Mouse (Mus musculus): Measurements from ENCODE around the gene Mroh7.
A peak's percentile ranks its signal among the peaks of the same experiment; 100 is the strongest.
"Not testable (repeated sequence)": the region's sequence is repeated elsewhere in the genome, so short reads cannot be mapped to it uniquely, and the experiment has no call there.

The Mroh7 gene

DNA sequence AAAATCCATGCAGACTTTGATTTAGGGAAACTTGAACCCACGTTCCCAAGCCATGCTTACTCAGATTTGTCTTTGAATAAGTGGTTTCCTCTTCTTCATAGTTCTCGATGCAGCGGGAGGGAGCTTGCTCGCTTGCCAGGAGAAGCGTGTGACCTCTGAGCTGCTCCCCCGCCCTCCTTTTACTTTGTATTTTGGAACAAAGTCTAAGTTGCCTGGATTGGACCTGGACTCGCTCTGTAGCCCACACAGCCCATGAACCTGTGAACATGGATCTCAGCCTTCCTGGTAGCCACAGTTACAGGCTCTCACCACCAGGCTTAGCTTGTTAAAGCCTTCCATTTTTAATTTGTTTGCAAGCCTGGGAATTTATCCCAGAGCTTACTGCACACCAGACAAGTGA lies at the start of gene Mroh7:
Gene Mroh7 (minus strand): TSS at position 112 of the 400 bp plus-strand sequence.
- no peak for DNase-seq (ENCODE audit: low read depth)

- DNase-seq (ENCODE audit: low read depth), result peak; percentile 89
Measured at GRCm38 (mm10) chr4:106780045-106780444, 49.3 kb upstream of the Mroh7 start.

GRCm38 (mm10) chr4:106778116-106778788 lies 47.5 kb upstream of the Mroh7 start:
- peak; percentile 98 for DNase-seq (ENCODE audit: low read depth)

GRCm38 (mm10) chr4:106776998-106777397 lies 46.3 kb upstream of the Mroh7 start:
- DNase-seq (ENCODE audit: low read depth), result no peak

- DNase-seq (ENCODE audit: low read depth), result not testable (repeated sequence)
Measured at GRCm38 (mm10) chr4:106775767-106776166, 45.0 kb upstream of the Mroh7 start.

DNA sequence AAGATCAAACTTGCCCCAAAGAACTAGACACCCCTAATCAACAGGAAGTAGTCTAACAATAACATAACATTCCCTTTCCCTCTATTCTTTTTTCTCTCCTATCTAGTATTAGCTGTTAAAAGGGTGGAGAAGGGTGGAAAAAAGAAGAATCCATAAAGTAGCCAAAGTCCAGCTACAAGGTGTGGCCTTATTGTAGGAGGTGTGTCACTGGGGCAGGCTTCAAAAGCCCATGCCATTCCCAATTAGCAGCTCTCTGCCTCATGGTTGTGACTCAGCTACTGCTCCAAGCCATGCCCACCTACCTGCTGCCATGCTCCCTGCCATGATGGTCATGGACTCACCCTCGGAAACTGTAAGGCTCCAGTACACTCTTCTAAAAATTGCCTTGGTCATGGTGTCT lies 41.8 kb upstream of the Mroh7 start:
- no peak for DNase-seq (ENCODE audit: low read depth)

- no peak for DNase-seq (ENCODE audit: low read depth)
Measured at GRCm38 (mm10) chr4:106769306-106769705, 38.6 kb upstream of the Mroh7 start.

DNA sequence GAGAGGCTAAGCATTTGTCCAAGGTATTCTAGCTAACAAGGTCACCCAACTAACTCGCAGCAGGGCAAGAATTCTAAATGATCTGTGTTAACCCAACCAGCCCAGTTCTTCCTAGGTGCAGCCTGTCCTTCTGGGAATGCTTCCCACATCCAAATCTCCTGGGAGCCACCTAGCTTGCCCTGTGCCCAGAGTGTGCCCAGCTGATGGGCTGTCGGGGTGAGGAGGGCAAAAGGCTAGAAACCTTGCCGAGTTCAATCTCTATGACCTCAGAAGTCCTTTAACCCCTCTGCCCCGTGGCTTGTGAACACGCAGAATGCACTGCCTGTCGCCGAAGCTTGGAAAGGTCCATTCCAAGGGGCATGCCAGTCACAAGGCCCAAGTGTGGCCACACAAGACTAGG lies 33.4 kb upstream of the Mroh7 start:
- DNase-seq (ENCODE audit: low read depth), result no peak

DNA sequence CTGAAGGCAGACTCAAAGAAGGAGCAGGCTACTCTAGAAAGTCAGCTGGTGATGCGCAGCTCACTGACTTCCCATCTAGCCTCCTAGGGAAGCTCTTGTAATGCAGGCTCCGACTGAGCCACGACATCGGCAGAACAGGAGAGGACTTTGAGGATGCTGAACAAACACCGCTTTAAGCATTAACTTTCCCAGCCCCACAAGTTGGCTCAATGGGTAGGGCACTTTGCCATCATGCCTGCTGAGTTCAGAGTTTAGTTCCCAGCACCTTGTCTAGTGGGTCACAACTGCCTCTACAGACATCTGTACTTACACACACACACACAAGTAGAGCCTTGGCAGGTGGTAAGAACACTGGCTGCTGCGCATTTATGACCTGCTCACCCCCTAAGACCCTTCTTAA lies 21.0 kb upstream of the Mroh7 start:
- DNase-seq (ENCODE audit: low read depth), result no peak

DNA sequence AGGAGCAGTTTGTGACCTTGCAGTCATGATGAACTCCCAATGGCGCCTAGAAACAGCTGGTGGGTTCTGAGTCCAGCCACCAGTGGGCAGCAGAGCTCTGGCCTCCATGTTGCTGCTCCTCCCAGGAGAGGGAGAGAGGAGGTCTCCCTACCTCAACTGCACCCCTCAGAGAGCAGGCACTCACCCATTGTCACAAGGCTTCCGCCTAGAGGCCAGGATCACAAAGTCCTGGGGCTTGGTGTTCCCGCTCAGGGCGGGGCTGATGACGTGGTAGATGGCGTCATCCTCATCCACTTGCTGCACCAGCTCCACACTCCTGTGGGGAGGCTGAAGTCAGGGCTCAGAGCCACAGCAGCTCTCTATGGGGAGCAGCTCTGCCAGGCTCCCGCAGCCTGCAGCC lies 19.0 kb upstream of the Mroh7 start:
- peak; percentile 33 for DNase-seq (ENCODE audit: low read depth)

DNA sequence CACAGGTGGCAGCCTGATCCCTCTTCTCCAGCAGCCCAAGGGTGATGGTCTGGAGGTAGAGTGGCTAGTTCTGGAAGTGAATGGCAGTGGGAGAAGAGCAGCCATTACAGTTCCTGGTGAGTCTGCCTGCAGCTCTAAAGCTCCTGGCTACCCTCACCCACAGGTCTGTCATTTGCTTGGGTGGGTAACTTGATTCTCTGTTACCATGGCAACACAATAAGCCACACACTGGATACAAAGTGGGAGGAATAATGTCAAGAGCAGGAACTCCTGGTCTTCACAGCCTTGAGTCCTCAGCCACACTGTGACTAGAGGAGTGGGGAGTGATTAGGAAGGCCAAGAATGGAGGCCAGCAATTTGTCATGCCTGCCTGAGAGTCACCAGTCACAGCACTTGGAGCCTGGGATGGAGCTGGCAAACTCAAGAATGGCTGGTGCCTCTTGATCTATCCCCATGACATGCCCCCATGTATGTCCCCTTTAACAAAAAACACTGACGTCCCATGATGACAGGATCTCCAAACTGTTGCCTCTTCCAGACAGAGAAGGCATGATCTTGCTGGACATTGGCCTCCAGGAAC lies 16.4 kb upstream of the Mroh7 start:
- DNase-seq (ENCODE audit: low read depth), result no peak

DNA sequence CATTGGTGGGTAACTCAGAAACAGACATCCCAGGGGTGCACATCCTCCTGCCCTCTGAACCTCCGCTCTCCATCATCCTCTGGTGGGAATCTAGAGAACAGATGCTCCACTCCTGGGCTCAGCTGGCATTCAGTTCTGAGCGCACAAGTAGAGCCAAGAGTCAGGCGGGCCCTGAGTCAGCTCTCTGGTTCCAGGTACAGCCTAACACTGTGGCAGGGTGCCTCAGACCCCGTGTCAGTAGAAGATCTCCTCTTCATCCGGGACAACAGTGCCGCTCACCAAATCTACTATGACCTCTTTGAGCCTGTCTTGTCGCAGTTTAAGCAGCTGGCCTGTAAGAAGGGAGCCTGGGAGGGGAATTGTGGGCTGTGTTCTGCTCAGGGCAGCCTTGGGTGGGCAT lies 15.1 kb upstream of the Mroh7 start:
- DNase-seq (ENCODE audit: low read depth), result no peak

DNA sequence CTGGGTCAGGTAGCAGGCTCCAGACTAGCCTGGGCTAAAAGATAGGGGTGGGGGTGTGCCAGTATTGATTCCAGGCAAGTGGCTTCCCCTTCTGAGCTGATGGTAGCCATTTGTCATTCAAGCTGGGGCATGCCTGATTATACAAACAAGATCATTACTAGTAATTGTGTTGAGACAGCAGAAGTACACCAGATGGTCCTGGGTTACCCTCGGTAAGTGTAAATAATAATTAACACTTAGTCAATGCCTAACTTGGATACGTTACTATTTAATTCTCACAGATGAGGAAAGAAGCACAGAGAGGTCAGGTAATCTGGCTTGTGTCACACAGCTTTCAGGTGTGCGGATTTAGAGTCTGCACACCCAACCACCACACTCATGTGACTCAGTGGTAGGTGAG lies 7.2 kb upstream of the Mroh7 start:
- DNase-seq (ENCODE audit: low read depth), result no peak

DNA sequence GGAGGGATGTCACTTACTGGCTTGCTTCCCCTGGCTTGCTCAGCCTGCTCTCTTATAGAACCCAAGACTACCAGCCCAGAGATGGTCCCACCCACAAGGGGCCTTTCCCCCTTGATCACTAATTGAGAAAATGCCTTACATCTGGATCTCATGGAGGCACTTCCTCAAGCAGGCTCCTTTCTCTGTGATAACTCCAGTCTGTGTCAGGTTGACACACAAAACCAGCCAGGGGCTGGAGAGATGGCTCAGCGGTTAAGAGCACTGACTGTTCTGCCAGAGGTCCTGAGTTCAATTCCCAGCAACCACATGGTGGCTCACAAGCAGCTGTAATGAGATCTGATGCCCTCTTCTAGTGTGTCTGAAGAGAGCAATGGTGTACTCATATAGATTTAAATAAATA lies 6.2 kb upstream of the Mroh7 start:
- not testable (repeated sequence) for DNase-seq (ENCODE audit: low read depth)

DNA sequence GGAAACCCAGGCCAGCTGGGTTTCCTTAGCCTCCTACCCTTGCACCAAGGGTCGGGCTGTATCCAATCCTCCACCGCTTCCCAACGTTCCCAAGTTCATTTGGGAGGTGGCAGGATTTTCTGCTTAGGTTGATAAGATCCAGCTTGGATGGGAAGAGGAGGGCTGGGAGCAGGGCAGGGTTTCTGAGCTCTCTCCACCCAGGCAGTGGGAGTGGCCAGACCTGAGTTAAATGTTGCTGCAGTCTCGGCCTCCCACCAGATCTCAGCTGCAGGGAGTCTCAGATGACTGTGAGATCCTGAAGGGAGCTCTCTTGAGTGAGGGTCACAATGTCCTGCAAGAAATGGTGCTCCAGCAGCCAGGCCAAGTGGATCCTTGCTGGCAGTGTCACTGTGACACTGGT lies 2.9 kb upstream of the Mroh7 start, which contains the start of gene Fam151a:
Gene Fam151a (plus strand): TSS at position 254 of the 400 bp plus-strand sequence.
- no peak for DNase-seq (ENCODE audit: low read depth)

- no peak for DNase-seq (ENCODE audit: low read depth)
Measured at GRCm38 (mm10) chr4:106720631-106721030, 10.1 kb downstream of the Mroh7 start.

GRCm38 (mm10) chr4:106713622-106714021 lies 17.1 kb downstream of the Mroh7 start:
- DNase-seq (ENCODE audit: low read depth), result no peak

DNA sequence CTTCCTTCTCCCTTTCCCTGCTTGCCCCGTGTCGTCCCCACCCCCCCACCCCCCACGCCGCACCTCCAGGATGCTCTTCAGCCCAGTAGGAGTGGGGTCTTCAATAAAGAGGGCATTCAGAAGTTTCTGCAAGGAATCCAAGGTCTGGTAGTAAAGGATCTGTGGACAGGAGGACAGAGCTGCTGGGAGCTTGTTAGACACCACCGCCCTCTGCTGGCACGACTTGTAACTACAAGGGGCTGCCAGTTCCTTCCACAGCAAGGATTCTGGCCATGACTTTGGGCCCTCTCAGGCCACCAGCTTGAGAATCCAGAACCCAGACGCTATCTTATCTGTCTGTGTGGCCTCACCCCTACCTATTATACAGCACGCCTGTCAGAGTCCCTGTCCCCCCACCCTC lies 22.3 kb downstream of the Mroh7 start:
- DNase-seq (ENCODE audit: low read depth), result peak; percentile 24

DNA sequence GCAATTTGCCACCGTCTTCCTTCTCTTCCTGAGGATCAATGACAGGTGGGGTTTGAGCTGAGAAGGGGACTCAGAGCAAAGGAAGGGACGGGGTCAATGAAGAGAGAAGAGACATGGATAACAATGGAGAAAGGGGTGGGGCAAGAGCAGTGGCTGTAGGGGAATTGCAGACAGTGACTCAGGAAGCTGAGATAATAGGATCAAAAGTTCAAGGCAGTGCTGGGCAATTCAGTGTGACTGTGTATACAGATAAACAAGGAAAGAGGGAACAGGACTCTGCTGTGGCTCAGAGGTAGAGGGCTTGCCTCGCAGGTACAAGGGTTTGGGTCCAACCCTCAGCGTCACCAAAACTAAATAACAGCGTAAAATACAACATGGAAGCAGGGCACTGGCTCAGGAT lies 22.8 kb downstream of the Mroh7 start:
- DNase-seq (ENCODE audit: low read depth), result no peak

DNA sequence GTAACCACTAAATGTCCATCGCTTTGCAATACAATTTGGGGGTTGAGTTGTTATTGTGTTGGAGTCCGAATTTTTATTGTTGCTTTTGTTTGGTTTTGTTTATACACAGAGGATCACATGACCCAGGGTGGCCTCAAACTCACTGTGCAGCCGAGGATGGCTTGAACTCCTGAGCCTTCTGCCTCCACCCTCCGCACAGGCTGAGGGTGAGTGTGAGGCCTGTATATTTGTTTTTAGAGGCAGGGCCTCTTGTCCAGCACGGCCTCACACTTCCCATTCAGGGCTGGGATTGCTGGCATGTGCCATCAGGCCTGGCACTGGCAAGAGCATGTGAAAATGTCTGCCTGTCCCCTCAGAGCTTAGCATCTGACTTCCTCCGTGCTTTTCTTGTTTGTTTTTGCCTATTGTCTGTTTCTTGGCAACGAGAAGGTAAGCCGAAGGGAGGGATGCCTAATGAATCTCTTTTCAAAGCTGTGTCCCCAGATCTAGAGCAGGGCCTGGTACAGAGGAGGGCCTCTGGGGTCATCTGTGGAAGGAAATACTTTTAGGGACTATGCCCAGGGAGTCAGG lies 25.5 kb downstream of the Mroh7 start:
- DNase-seq (ENCODE audit: low read depth), result no peak

GRCm38 (mm10) chr4:106704416-106704815 lies 26.3 kb downstream of the Mroh7 start:
- DNase-seq (ENCODE audit: low read depth), result no peak

GRCm38 (mm10) chr4:106703956-106704355 lies 26.8 kb downstream of the Mroh7 start:
- no peak for DNase-seq (ENCODE audit: low read depth)

GRCm38 (mm10) chr4:106700798-106701197 lies 29.9 kb downstream of the Mroh7 start:
- DNase-seq (ENCODE audit: low read depth), result no peak

DNA sequence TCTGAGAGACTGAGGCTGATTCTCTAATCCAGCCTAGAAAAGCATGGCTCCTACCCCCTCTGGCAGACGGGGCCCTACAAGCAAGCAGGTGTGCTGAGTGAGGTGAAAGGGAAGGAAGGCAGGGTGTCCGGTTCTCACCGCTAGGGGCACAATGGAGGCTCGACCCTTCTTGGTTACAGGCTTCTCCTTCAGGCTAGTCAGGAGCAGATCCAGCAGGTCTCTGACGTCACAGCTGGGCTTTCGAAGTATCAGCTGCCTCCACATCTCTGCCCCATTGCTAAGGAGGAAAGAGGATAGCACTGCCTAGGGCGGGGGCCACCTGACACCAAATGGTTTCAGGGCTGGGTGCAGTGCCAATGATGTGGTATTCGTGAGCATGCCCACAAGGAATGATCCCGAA lies 30.7 kb downstream of the Mroh7 start:
- peak; percentile 9 for DNase-seq (ENCODE audit: low read depth)

Data from fibroblast of lung, adult 2 months (primary cell).